In the genomic region with DNA sequence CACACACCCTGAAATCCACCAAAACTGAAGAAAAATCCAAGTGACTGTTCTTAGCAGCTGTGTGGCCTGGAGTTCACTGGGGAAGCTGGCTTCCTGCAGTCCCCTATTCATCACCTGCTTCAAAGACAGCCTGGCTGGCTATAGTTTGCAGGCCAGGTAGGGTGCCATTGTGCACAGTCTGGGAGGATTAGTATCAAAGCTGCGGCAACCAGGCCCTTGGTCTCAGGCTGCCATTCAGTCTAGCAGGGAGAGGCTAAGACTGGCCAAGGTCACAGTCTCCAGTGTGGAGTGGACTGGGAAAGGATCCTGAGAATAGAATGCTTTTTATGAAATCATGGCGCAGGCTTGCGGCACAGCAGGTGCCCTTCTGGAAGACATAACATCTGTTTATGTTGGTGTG, we compare ENCODE assay signal across 12 mouse cellular contexts.
DNase-seq lines count a peak whose midpoint lies in the region; ATAC-seq lines count a peak whose summit lies in the region.
"Had no signal": no experiment of that assay in that cellular context is flagged by ENCODE, and none has a peak within 500 bp of the region (broad histone marks: within the 10 kb centered on the region; RNA-seq: fewer than 3 reads in every experiment).

No protein-coding gene starts in this region.

- H3K9me3 ChIP-seq in hindbrain, embryonic 14.5 days (ENCODE audit: control insufficient read depth, low read length) = no peaks in the 10 kb centered on the region
- H3K9me3 ChIP-seq in neural tube, embryonic 12.5 days = no peaks in the 10 kb centered on the region
- H3K9me3 ChIP-seq: embryonic facial prominence, embryonic 12.5 days had no signal

- no peaks in the 10 kb centered on the region for H3K36me3 ChIP-seq in hindbrain, embryonic 14.5 days (replicated peaks; ENCODE audit: control insufficient read depth, insufficient read depth)
- no peaks in the 10 kb centered on the region for H3K36me3 ChIP-seq in neural tube, embryonic 12.5 days
- H3K36me3 ChIP-seq: embryonic facial prominence, embryonic 12.5 days had no signal

- peak overlapping the region; percentile 88 for H3K27ac ChIP-seq in hindbrain, embryonic 14.5 days
- H3K27ac ChIP-seq in neural tube, embryonic 12.5 days = peak overlapping the region; percentile 15; the same call in 1 of the 2 replicates
- H3K27ac ChIP-seq: embryonic facial prominence, embryonic 12.5 days had no signal

- H3K9ac ChIP-seq in hindbrain, embryonic 14.5 days = peak overlapping the region; percentile 35
- H3K9ac ChIP-seq in neural tube, embryonic 12.5 days = no peak overlapping the region
- H3K9ac ChIP-seq: embryonic facial prominence, embryonic 12.5 days had no signal

- no peak overlapping the region for H3K4me3 ChIP-seq in hindbrain, embryonic 14.5 days (replicated peaks; ENCODE audit: low read length)
- H3K4me3 ChIP-seq in neural tube, embryonic 12.5 days = no peak overlapping the region
- H3K4me3 ChIP-seq: embryonic facial prominence, embryonic 12.5 days had no signal

- peak; percentile 64 for ATAC-seq in hindbrain, embryonic 14.5 days (ENCODE audit: low FRiP score)
- ATAC-seq in neural tube, embryonic 12.5 days (ENCODE audit: low FRiP score, low read depth) = no peak
- ATAC-seq in megakaryocyte, adult 5-6 weeks (ENCODE audit: poor library complexity, severe bottlenecking) = no peak
- ATAC-seq: activated CD4-positive, CD25-positive, alpha-beta regulatory T cell, adult 4 months had no signal

- H3K4me1 ChIP-seq in hindbrain, embryonic 14.5 days (replicated peaks; ENCODE audit: control insufficient read depth, insufficient read depth, low read length) = peaks cover 10% of the 10 kb centered on the region; the same call in 1 of the 2 replicates
- H3K4me1 ChIP-seq in neural tube, embryonic 12.5 days = no peaks in the 10 kb centered on the region
- H3K4me1 ChIP-seq: embryonic facial prominence, embryonic 12.5 days had no signal

- 37% methylated on average over 3 of the region's 3 CpGs for WGBS in hindbrain, embryonic 14.5 days
- WGBS in neural tube, embryonic 12.5 days = 41% methylated on average over 3 of the region's 3 CpGs

- peak; percentile 15 to 43 for DNase-seq in left cerebral cortex, postnatal 25 days (ENCODE audit: low spot score in 2 of 2)
- DNase-seq in left cerebral cortex, adult 18-20 months (ENCODE audit: low spot score in 2 of 2) = no peak
- DNase-seq in cerebellum, postnatal 36 days = peak; percentile 5 to 12
- DNase-seq in hindbrain, embryonic 14.5 days (ENCODE audit: low spot score) = no peak
- DNase-seq in lung, postnatal 10 days = no peak
- no peak for DNase-seq in adrenal gland, adult 8-10 months
- DNase-seq: lung, postnatal 14 days; thymus, postnatal 14 days had no signal

- no peaks in the 10 kb centered on the region for H3K27me3 ChIP-seq in hindbrain, embryonic 14.5 days (ENCODE audit: control insufficient read depth, insufficient read depth, low read length)
- H3K27me3 ChIP-seq in neural tube, embryonic 12.5 days (replicated peaks) = no peaks in the 10 kb centered on the region
- H3K27me3 ChIP-seq: embryonic facial prominence, embryonic 12.5 days had no signal

- intact Hi-C loops in left cerebral cortex, postnatal 25 days (cut with DNase I) = no loop called here

- H3K4me2 ChIP-seq in hindbrain, embryonic 14.5 days (replicated peaks) = peak overlapping the region; percentile 38
- 0 out of 2 replicates have a peak overlapping the region, but pooled peaks have one; percentile 23 for H3K4me2 ChIP-seq in neural tube, embryonic 12.5 days (replicated peaks)
- H3K4me2 ChIP-seq: embryonic facial prominence, embryonic 12.5 days had no signal

Comparison
In these comparisons a context has a peak if more than half of its experiments do, and no peak if none do; other contexts are left out.
1. DNase-seq: peak in left cerebral cortex, postnatal 25 days (2 of 2) and cerebellum, postnatal 36 days (2 of 2); none in left cerebral cortex, adult 18-20 months (0 of 2), hindbrain, embryonic 14.5 days (single experiment), lung, postnatal 10 days (single experiment) and adrenal gland, adult 8-10 months (single experiment).